Mouse (Mus musculus) G1E (cell line): ENCODE results near the gene Pak1ip1. TPM values are rescaled to one million over a fixed set of nuclear protein-coding genes. Genes with fewer than 3 reads are reported as not detected.
A peak's percentile ranks its signal among the peaks of the same experiment; 100 is the strongest.

ENCODE experiments used
- ATAC-seq: 2 replicates; pipeline ENCODE4 v1.8.0; 2016; ENCODE audit warnings: mild to moderate bottlenecking; ENCODE audit not compliant: insufficient number of reproducible peaks, poor library complexity, low FRiP score, severe bottlenecking; ENCODE audit errors: extremely low read depth
- DNase-seq: peaks from one replicate; pipeline ENCODE4 v3.0.0; 2012; ENCODE audit warnings: low spot score
- H3K27me3 ChIP-seq: 2 replicates; pipeline ENCODE4 v1.6.1; 2012; ENCODE audit warnings: mild to moderate bottlenecking, low read length, inconsistent platforms; ENCODE audit not compliant: insufficient read depth
- H3K36me3 ChIP-seq: replicated peaks from 2 replicates; pipeline ENCODE3; 2012; ENCODE audit warnings: mild to moderate bottlenecking, inconsistent platforms
- H3K4me1 ChIP-seq: 2 replicates; pipeline ENCODE4 v1.6.1; 2012; ENCODE audit warnings: low read depth, low read length, inconsistent platforms, mixed read lengths; ENCODE audit not compliant: insufficient read depth
- H3K4me3 ChIP-seq: 2 replicates; pipeline ENCODE4 v1.5.1; 2012; ENCODE audit warnings: low read depth, mild to moderate bottlenecking, inconsistent platforms, low read length, moderate library complexity, mixed read lengths
- H3K9me3 ChIP-seq: replicated peaks from 2 replicates; pipeline ENCODE4 v1.6.1; 2012; ENCODE audit warnings: inconsistent platforms
- CTCF ChIP-seq: IDR thresholded peaks from 2 replicates; pipeline ENCODE4 v1.5.1; 2012; ENCODE audit warnings: low read depth, low read length, inconsistent platforms, mixed read lengths
- GATA1 ChIP-seq: IDR thresholded peaks from 2 replicates; pipeline ENCODE4 v1.6.1; 2012; ENCODE audit warnings: borderline replicate concordance, low read length, inconsistent platforms, mixed read lengths
- GATA2 ChIP-seq: IDR thresholded peaks from 2 replicates; pipeline ENCODE4 v1.6.1; 2012; ENCODE audit warnings: low read depth, low read length, inconsistent platforms, borderline replicate concordance
- POLR2AphosphoS5 ChIP-seq: IDR thresholded peaks from 2 replicates; pipeline ENCODE4 v1.6.1; 2012; ENCODE audit warnings: low read depth, low read length, inconsistent platforms; ENCODE audit not compliant: insufficient replicate concordance
- TAL1 ChIP-seq: conservative IDR thresholded peaks from 2 replicates; pipeline ENCODE4 v1.6.1; 2012; ENCODE audit warnings: low read depth, low read length, inconsistent platforms, mixed read lengths
- polyA plus RNA-seq: library from polyadenylated mRNA; stranded (reverse); fragments of >175 nt; gene quantifications from 2 replicates; pipeline ENCODE4 v1.2.3, GENCODE M21; 2012
- total RNA-seq, 2 experiments: library from RNA; stranded (forward) in 1 of 2; stranded (reverse) in 1 of 2; fragments of 200-1000 nt in 1 of 2; fragments of >200 nt in 1 of 2; fragmentation: Nextera tagmentation in 1 of 2; gene quantifications; 2 replicates each; pipeline ENCODE4 v1.2.3; 2014 to 2017

Gene Pak1ip1
- total and polyA plus RNA-seq, 3 experiments, result 25.9 to 101 (median 43.9) TPM

DNA sequence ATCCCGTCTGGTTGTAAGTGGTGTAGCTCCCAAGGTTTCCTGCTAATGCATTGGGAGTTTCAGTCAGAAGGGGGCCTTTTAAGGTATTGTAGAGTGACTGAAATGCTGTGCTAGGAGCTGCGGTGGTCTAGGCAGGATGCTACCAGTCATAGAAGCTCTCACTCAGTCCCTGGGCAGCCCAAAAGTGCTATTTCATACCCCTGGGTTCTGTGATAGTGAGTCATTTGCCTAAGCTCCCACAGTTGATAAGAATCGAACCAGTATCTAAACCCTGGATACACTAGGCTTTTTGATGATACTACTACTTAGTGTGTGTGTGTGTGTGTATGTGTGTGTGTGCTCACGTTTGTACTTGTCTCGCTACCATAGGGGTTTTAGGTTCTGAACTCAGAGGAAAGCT is 29.3 kb downstream of the Pak1ip1 start:
- H3K27me3 ChIP-seq, result peaks cover 13% of the 10 kb centered on the region
- H3K4me3 ChIP-seq, result no peak overlapping the region
- H3K4me1 ChIP-seq, result peaks cover 19% of the 10 kb centered on the region
- no peak for TF ChIP-seq GATA1
- TF ChIP-seq GATA2, result no peak
- no peak for TF ChIP-seq CTCF
- 0 out of 2 replicates have a peak, but pooled peaks have one; percentile 4 for TF ChIP-seq TAL1
- TF ChIP-seq POLR2AphosphoS5, result no peak
- no peaks in the 10 kb centered on the region for H3K36me3 ChIP-seq
- DNase-seq (no peak), ATAC-seq (peak; percentile 71)
- no peaks in the 10 kb centered on the region for H3K9me3 ChIP-seq

DNA sequence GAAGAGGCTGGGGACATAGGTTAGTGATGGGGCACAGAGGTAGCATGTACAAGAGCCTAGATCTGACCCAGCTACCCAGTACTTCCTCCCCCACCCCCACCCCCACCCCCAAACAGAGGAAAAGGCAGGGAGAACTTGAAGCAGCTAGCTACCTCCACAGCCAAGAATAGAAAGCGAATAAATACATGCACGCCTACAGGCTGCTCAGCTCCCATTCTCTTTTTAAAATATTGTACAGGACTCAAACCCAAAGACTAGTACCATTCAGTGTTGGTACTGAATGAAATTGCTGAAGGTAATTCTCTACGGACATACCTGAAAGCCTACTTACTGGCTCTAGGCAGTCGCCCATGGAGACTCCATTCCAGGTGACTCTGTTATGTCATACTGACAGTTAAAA is 41.7 kb downstream of the Pak1ip1 start:
- Histone ChIP-seq H3K4me1 (no peaks in the 10 kb centered on the region), H3K36me3 (no peaks in the 10 kb centered on the region), H3K27me3 (peaks cover 32% of the 10 kb centered on the region), H3K9me3 (no peaks in the 10 kb centered on the region), H3K4me3 (no peak overlapping the region)
- no peak for DNase-seq
- no peak for TF ChIP-seq GATA2
- ATAC-seq, result no peak

DNA sequence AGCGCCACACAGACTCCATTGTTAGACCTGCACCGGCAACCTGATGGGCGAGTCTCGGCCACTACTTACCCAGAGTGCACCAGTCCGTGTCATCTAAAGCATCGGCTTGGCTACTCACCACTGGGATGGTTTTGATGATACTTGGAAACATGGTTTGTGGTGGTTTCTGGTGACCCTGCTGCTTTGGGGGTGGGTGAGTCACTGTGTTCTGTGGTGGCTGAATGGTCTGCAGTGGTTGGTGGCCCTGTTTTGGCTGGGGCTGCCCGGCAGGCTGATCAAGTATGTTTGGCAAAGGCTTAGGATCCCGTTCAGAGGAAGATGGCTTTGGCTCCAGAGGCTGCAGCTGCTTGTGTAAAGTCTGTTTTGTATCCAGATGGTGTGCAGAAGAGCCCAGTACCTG is 45.1 kb downstream of the Pak1ip1 start:
- no peak for ATAC-seq
- no peaks in the 10 kb centered on the region for H3K9me3 ChIP-seq
- no peak for TF ChIP-seq POLR2AphosphoS5
- TF ChIP-seq CTCF, result no peak
- TF ChIP-seq GATA2, result no peak
- no peak for TF ChIP-seq GATA1
- no peak for TF ChIP-seq TAL1
- H3K27me3 ChIP-seq, result peaks cover 39% of the 10 kb centered on the region
- H3K4me3 ChIP-seq, result no peak overlapping the region
- DNase-seq, result no peak
- no peaks in the 10 kb centered on the region for H3K4me1 ChIP-seq
- no peaks in the 10 kb centered on the region for H3K36me3 ChIP-seq

DNA sequence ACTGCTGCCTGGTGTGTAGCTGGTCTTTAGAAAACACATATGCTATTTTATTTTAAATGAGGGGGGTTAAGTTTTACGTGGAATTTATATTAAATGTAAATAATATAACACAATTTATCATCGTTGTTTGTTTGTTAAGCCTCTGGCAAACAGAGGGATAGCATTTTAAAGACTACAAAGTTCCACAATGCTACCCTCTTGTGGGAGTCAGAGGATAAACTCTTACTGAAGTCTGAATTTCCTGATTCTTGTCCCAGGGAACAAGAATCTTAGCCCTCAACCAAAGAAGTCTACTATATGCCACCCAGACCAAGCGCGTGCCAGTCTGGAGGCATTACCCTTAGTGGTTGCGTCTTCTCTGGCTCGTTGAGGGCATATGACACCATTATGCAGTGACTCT is 46.5 kb downstream of the Pak1ip1 start:
- Histone ChIP-seq H3K36me3 (no peaks in the 10 kb centered on the region), H3K9me3 (no peaks in the 10 kb centered on the region), H3K4me3 (no peak overlapping the region), H3K4me1 (no peaks in the 10 kb centered on the region), H3K27me3 (peaks cover 34% of the 10 kb centered on the region)
- DNase-seq, result no peak
- no peak for TF ChIP-seq POLR2AphosphoS5
- TF ChIP-seq CTCF, result no peak
- no peak for TF ChIP-seq GATA2
- TF ChIP-seq GATA1, result no peak
- no peak for TF ChIP-seq TAL1
- ATAC-seq, result no peak

DNA sequence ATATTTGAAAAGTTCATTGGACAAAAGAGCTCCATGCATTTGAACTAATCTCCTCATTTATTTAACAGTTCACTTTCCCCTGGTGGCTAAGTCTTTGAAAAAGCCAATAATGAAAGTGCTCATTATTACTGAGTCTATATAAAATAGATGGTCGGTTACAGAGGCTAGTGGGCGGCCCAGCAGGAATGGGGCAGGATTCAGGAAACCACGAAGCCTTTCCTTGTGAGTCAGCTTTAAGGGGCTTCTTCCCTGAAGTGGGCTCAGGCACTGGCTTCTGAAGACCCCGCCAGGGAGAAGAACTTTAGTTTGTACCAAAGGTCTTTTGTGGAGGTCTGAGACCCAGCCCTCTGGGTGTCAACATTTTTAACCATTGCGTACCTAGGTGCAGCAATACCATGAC is 51.1 kb downstream of the Pak1ip1 start:
- no peaks in the 10 kb centered on the region; the same call in 1 of the 2 replicates for H3K4me1 ChIP-seq
- no peak for DNase-seq

More for the DNA sequence above, 51.1 kb downstream of the Pak1ip1 start:
- Histone ChIP-seq H3K27me3 (peaks cover 30% of the 10 kb centered on the region), H3K36me3 (no peaks in the 10 kb centered on the region), H3K4me3 (no peak overlapping the region), H3K9me3 (no peaks in the 10 kb centered on the region)
- ATAC-seq, result no peak
- TF ChIP-seq TAL1, result no peak
- no peak for TF ChIP-seq GATA2
- no peak for TF ChIP-seq GATA1
- TF ChIP-seq POLR2AphosphoS5, result no peak
- no peak for TF ChIP-seq CTCF

Other genes starting within 250 kb of the Pak1ip1 start
- gene Gcnt2, start 141.3 kb upstream of the Pak1ip1 start, total RNA-seq (2014; fragmentation: Nextera tagmentation), result not detected in 2 replicates
- 0.29 and 0.71 TPM in 2 replicates for gene Gcnt2, start 141.3 kb upstream of the Pak1ip1 start, total RNA-seq (2017)
- not detected in 2 replicates for gene Gcnt2, start 141.3 kb upstream of the Pak1ip1 start, polyA plus RNA-seq
- gene Tmem14c, start 15.3 kb downstream of the Pak1ip1 start, total RNA-seq (2014; fragmentation: Nextera tagmentation), result 37.2 and 46.6 TPM in 2 replicates
- gene Tmem14c, start 15.3 kb downstream of the Pak1ip1 start, total RNA-seq (2017), result 152 and 179 TPM in 2 replicates
- gene Tmem14c, start 15.3 kb downstream of the Pak1ip1 start, polyA plus RNA-seq, result 103 and 113 TPM in 2 replicates
- gene Mak, start 78.7 kb downstream of the Pak1ip1 start, total RNA-seq (2014; fragmentation: Nextera tagmentation), result not detected in 2 replicates
- gene Mak, start 78.7 kb downstream of the Pak1ip1 start, total RNA-seq (2017), result 0.05 and 0.06 TPM in 2 replicates
- not detected in 2 replicates for gene Mak, start 78.7 kb downstream of the Pak1ip1 start, polyA plus RNA-seq
- not detected in 2 replicates for gene Gcm2, start 110.0 kb downstream of the Pak1ip1 start, total RNA-seq (2014; fragmentation: Nextera tagmentation)
- gene Gcm2, start 110.0 kb downstream of the Pak1ip1 start, total RNA-seq (2017), result not detected in 2 replicates
- gene Gcm2, start 110.0 kb downstream of the Pak1ip1 start, polyA plus RNA-seq, result not detected in 2 replicates
- not detected in 2 replicates for gene Sycp2l, start 113.3 kb downstream of the Pak1ip1 start, total RNA-seq (2014; fragmentation: Nextera tagmentation)
- not detected in 2 replicates for gene Sycp2l, start 113.3 kb downstream of the Pak1ip1 start, total RNA-seq (2017)
- not detected in 2 replicates for gene Sycp2l, start 113.3 kb downstream of the Pak1ip1 start, polyA plus RNA-seq
- gene Elovl2, start 219.4 kb downstream of the Pak1ip1 start, total RNA-seq (2014; fragmentation: Nextera tagmentation), result not detected in 2 replicates
- 0.05 TPM in 1 of 2 replicates, not detected in the other for gene Elovl2, start 219.4 kb downstream of the Pak1ip1 start, total RNA-seq (2017)
- not detected in 2 replicates for gene Elovl2, start 219.4 kb downstream of the Pak1ip1 start, polyA plus RNA-seq
- 18.6 and 22.4 TPM in 2 replicates for gene Smim13, start 248.8 kb downstream of the Pak1ip1 start, total RNA-seq (2014; fragmentation: Nextera tagmentation)
- 12.6 and 14.4 TPM in 2 replicates for gene Smim13, start 248.8 kb downstream of the Pak1ip1 start, total RNA-seq (2017)
- 2.4 and 2.6 TPM in 2 replicates for gene Smim13, start 248.8 kb downstream of the Pak1ip1 start, polyA plus RNA-seq